Mouse (Mus musculus) stomach, postnatal 0 days (tissue): Measurements from ENCODE around the gene Ube2z.

Experiments
- CTCF ChIP-seq: IDR thresholded peaks from 2 replicates; pipeline ENCODE4 v1.5.1; 2016; ENCODE audit warnings: antibody characterized with exemption, low read depth, mild to moderate bottlenecking, moderate library complexity
- EP300 ChIP-seq: optimal IDR thresholded peaks from 2 replicates; pipeline ENCODE3; 2016; ENCODE audit warnings: antibody characterized with exemption

- TF ChIP-seq CTCF (no peak), EP300 (no peak)
Measured at GRCm38 (mm10) chr11:96034596-96035052, 30.6 kb downstream of the Ube2z start, which contains the start of gene Snf8.
